Mouse (Mus musculus) liver, adult 2 months (tissue): ENCODE measurements around the gene Pam16. TPM values are rescaled to one million over a fixed set of nuclear protein-coding genes. Genes with fewer than 3 reads are reported as not detected.
A peak's percentile ranks its signal among the peaks of the same experiment; 100 is the strongest.

Experiments
- DNase-seq: peaks from one replicate; pipeline ENCODE4 v3.0.0-alpha.2; 2011; ENCODE audit warnings: low read depth, low spot score; ENCODE audit errors: extremely low read depth
- H3K27ac ChIP-seq: fragments of 200-500 bp; replicated peaks from 2 replicates; pipeline ENCODE4 v1.5.1; 2012; ENCODE audit warnings: low read depth, mild to moderate bottlenecking, control low read depth, inconsistent platforms, low read length; ENCODE audit not compliant: insufficient read depth
- H3K27me3 ChIP-seq: fragments of 200-500 bp; 2 replicates; pipeline ENCODE4 v1.6.1; 2012; ENCODE audit warnings: mild to moderate bottlenecking, moderate library complexity, low read length, inconsistent platforms; ENCODE audit not compliant: control insufficient read depth, insufficient read depth
- H3K36me3 ChIP-seq: fragments of 200-500 bp; 2 replicates; pipeline ENCODE4 v1.6.1; 2012; ENCODE audit warnings: low read length, inconsistent platforms; ENCODE audit not compliant: control insufficient read depth, insufficient read depth
- H3K4me1 ChIP-seq: fragments of 200-500 bp; 2 replicates; pipeline ENCODE4 v1.6.1; 2011; ENCODE audit warnings: low read length; ENCODE audit not compliant: control insufficient read depth, insufficient read depth
- H3K4me3 ChIP-seq: fragments of 200-500 bp; 2 replicates; pipeline ENCODE4 v1.5.1; 2011; ENCODE audit warnings: low read depth, mild to moderate bottlenecking, control low read depth, low read length, moderate library complexity; ENCODE audit not compliant: insufficient read depth
- H3K79me2 ChIP-seq: fragments of 200-500 bp; 2 replicates; pipeline ENCODE4 v1.6.1; 2012; ENCODE audit warnings: inconsistent platforms, mild to moderate bottlenecking, low read length, moderate library complexity; ENCODE audit not compliant: control insufficient read depth, insufficient read depth
- H3K9ac ChIP-seq: fragments of 200-500 bp; 2 replicates; pipeline ENCODE4 v1.6.1; 2012; ENCODE audit warnings: low read depth, mild to moderate bottlenecking, control low read depth, inconsistent platforms, low read length
- CTCF ChIP-seq: fragments of 200-500 bp; IDR thresholded peaks from 2 replicates; pipeline ENCODE4 v1.5.1; 2011; ENCODE audit warnings: low read depth, low read length, control low read depth
- POLR2A ChIP-seq: fragments of 200-500 bp; IDR thresholded peaks from 2 replicates; pipeline ENCODE4 v1.6.1; 2011; ENCODE audit warnings: low read length, control low read depth; ENCODE audit not compliant: insufficient read depth; ENCODE audit errors: extremely low read depth
- WGBS: fragments of 180-500 bp; shearing (Covaris S2); methylation state at CpG from one replicate; pipeline ENCODE4 v1.1.7; 2018; 5-methylcytosine and 5-hydroxymethylcytosine counted together
- polyA plus RNA-seq: library from polyadenylated mRNA; depleted of rRNA; stranded (reverse); fragments of >200 nt; gene quantifications from 2 replicates; pipeline ENCODE4 v1.2.3, GENCODE M21; 2012
- total RNA-seq: library from RNA; depleted of rRNA; stranded (reverse); fragments of >200 nt; gene quantifications from 2 replicates; pipeline ENCODE4 v1.2.3, GENCODE M21; 2014

The Pam16 gene
- total and polyA plus RNA-seq, 2 experiments = 10.8 to 41.7 TPM

DNA sequence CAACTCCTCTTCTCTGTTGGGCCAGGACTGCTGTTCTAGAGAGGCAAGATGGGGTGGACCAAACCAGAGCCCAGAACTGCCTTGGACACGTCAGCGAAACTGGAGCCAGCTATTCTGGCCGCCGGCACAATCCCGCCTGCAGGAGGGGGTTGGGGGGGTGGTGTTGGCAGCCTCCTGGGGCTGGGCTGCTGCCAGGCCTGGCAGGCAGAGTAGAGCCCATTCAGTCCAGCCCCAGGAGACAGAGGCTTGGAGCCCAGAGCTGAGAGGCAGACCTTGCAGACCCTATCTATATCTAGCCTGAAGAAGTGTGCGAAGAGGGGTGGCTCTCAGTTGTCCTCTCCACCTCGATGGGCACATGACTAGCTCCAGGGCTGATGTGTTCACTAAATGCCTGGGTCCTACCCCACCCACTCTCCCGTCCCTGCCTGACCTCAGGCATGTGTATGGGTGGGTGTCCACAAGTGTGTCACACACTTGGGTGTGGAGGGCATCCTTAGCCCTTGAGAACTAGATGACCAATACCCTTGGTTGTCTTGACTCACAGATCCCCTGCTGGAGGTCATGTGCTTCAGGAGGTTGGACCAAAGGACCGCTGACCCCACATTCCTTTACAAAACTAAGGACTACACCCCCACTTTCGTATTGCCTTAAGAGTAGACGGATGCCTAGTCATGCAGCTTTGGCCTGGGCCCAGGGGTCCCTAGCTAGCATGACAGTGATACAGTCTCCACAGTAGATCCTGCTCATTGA is 19.1 kb upstream of the Pam16 start:
- peak; percentile 77 for DNase-seq
- Histone ChIP-seq H3K4me1 (peaks cover 30% of the 10 kb centered on the region), H3K9ac (no peak overlapping the region)

GRCm38 (mm10) chr16:4642937-4643336 is 18.1 kb upstream of the Pam16 start:
- peak overlapping the region; percentile 64 for H3K27ac ChIP-seq
- H3K4me3 ChIP-seq = peak overlapping the region; percentile 20; the same call in 1 of the 2 replicates
- 15% methylated on average over 6 of the region's 6 CpGs for WGBS
- H3K4me1 ChIP-seq = peaks cover 30% of the 10 kb centered on the region
- no peaks in the 10 kb centered on the region for H3K36me3 ChIP-seq
- peaks cover 27% of the 10 kb centered on the region; the same call in 1 of the 2 replicates for H3K79me2 ChIP-seq
- no peak for TF ChIP-seq POLR2A
- no peak for TF ChIP-seq CTCF
- no peaks in the 10 kb centered on the region for H3K27me3 ChIP-seq
- DNase-seq = peak; percentile 65
- H3K9ac ChIP-seq = peak overlapping the region; percentile 22

More for the DNA sequence above, 19.1 kb upstream of the Pam16 start:
- H3K36me3 ChIP-seq = no peaks in the 10 kb centered on the region
- TF ChIP-seq POLR2A (no peak), CTCF (no peak)
- no peak overlapping the region for H3K4me3 ChIP-seq
- H3K27ac ChIP-seq = peak overlapping the region; percentile 64
- H3K79me2 ChIP-seq = peaks cover 31% of the 10 kb centered on the region; the same call in 1 of the 2 replicates
- H3K27me3 ChIP-seq = no peaks in the 10 kb centered on the region
- 39% methylated on average over 11 of the region's 11 CpGs for WGBS

- H3K79me2 ChIP-seq = peaks cover 27% of the 10 kb centered on the region; the same call in 1 of the 2 replicates
- H3K27me3 ChIP-seq = no peaks in the 10 kb centered on the region
- no peak for TF ChIP-seq CTCF
- TF ChIP-seq POLR2A = no peak
- H3K4me1 ChIP-seq = peaks cover 30% of the 10 kb centered on the region
- peak; percentile 42 for DNase-seq
- H3K9ac ChIP-seq = no peak overlapping the region
- H3K27ac ChIP-seq = peak overlapping the region; percentile 57
- 66% methylated on average over 13 of the region's 13 CpGs for WGBS
- no peaks in the 10 kb centered on the region for H3K36me3 ChIP-seq
- H3K4me3 ChIP-seq = peak overlapping the region; percentile 9; the same call in 1 of the 2 replicates
Measured at GRCm38 (mm10) chr16:4642190-4642589, 17.4 kb upstream of the Pam16 start.

DNA sequence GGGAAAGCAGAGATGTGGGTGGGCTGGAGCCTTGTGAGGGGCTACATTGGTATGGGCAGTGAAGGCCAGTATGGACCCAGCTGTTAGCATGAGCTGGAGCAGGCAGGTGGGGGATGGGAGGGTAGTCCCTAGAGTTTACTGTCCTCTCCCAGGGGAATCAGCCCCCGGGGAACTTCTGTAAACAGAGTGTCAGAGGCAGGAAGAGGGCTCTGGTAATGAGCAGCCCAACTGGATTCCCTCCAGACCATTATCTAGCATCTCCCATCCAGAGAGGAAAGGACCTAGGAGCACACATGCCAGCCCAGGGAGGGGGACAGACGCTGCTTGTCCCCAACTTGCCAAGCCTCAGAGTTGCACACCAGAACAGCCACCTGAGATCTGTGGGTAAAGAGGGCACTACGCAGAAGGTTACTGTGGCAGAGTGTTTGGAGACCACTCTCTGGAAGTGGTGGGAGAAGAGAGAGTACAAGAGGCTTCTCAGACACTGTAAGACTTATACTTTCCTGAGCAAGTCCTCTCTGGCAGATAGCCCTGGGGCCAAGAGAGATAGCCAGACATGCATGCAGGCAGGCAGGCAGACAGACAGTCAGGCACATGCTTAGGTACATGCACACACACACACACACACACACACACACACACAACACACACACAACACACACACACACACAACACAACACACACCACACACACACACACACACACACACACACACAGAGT is 16.5 kb upstream of the Pam16 start:
- peak overlapping the region; percentile 57 for H3K27ac ChIP-seq
- peak overlapping the region; percentile 31 for H3K9ac ChIP-seq
- peaks cover 30% of the 10 kb centered on the region for H3K4me1 ChIP-seq
- no peaks in the 10 kb centered on the region for H3K36me3 ChIP-seq
- H3K27me3 ChIP-seq = no peaks in the 10 kb centered on the region
- peak; percentile 52 for DNase-seq
- 13% methylated on average over 3 of the region's 3 CpGs for WGBS
- no peak for TF ChIP-seq CTCF
- peaks cover 22% of the 10 kb centered on the region; the same call in 1 of the 2 replicates for H3K79me2 ChIP-seq
- peak overlapping the region; percentile 13; the same call in 1 of the 2 replicates for H3K4me3 ChIP-seq

- peak overlapping the region; percentile 83 for H3K27ac ChIP-seq
- peaks cover 30% of the 10 kb centered on the region for H3K4me1 ChIP-seq
- WGBS = 9% methylated on average over 17 of the region's 17 CpGs
- peaks cover 17% of the 10 kb centered on the region; the same call in 1 of the 2 replicates for H3K79me2 ChIP-seq
- H3K27me3 ChIP-seq = no peaks in the 10 kb centered on the region
- H3K9ac ChIP-seq = peak overlapping the region; percentile 93
- TF ChIP-seq CTCF = no peak
- TF ChIP-seq POLR2A = no peak
- DNase-seq = peak; percentile 98
- no peaks in the 10 kb centered on the region for H3K36me3 ChIP-seq
- peak overlapping the region; percentile 92 for H3K4me3 ChIP-seq
Measured at GRCm38 (mm10) chr16:4640267-4641005, 15.6 kb upstream of the Pam16 start.
